Comparison of ENCODE assay signal across 15 mouse cellular contexts in the genomic region with DNA sequence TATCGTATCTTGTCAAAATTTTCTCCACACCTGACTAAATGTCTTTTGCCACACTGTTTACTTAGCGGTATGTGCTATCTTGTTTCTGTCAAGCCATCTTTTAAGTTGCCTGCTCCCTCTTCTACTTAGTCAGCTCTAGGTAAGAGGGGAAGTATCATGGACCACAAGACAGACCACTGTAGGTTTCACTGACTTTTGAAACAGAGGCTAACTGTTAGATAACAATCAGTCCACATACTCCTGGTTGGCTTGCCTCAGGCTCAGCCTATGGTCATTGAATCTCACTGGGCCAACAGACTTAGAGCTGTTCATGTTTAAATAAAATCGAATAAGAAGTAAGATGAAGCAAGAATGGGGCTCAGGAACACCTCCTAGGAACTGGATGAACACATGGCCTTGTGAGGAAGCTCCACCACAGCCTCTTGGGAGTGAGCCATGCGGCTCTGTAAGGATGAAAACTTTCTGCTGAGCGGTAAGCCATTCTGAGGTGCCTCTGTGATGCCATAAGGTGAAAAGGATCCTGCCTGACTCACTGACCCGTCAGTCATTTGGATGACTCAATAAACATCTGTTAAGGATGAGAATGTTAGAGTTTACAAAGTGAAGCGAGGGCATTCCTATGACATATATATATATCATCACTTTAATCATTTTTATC. TPM values are rescaled to one million over a fixed set of nuclear protein-coding genes. Genes with fewer than 3 reads are reported as not detected.
"Had no signal": no experiment of that assay in that cellular context is flagged by ENCODE, and none has a peak within 500 bp of the region (broad histone marks: within the 10 kb centered on the region; RNA-seq: fewer than 3 reads in every experiment).

No protein-coding gene starts in this region.

- DNase-seq: kidney, adult 2 months; kidney, postnatal 25 days; layer of hippocampus, postnatal 36 days; left cerebral cortex, postnatal 4 days; liver, postnatal 0 days; lung, embryonic 14.5 days; retina, postnatal 1 day; thymus, adult 2 months; thymus, postnatal 25 days had no signal

- ATAC-seq: liver, postnatal 0 days; lung, postnatal 0 days; midbrain, embryonic 15.5 days had no signal

RNA-seq across cellular contexts. Expression of gene Spata4, which starts 34.8 kb away (rescaled TPM):
- total RNA-seq: layer of hippocampus, adult 8-10 months; left cerebral cortex, adult 8-10 months; left cerebral cortex, postnatal 4 days; monocyte, adult 5-6 weeks; neutrophil, adult 5-6 weeks had no signal

RNA-seq across cellular contexts. Expression of gene Asb5, which starts 36.4 kb away (rescaled TPM):
- total RNA-seq: monocyte, adult 5-6 weeks had no signal
